Mouse (Mus musculus) MEL (cell line): ENCODE measurements around the gene Ryr1. TPM values are rescaled to one million over a fixed set of nuclear protein-coding genes. Genes with fewer than 3 reads are reported as not detected.

Experiments
- DNase-seq: peaks from one replicate; pipeline ENCODE4 v3.0.0; 2011; ENCODE audit warnings: low read depth, low spot score
- H3K27ac ChIP-seq: 2 replicates; pipeline ENCODE4 v1.5.1; 2012; ENCODE audit warnings: low read depth, mild to moderate bottlenecking, control low read depth, low read length, moderate library complexity; ENCODE audit not compliant: control insufficient read depth
- H3K27me3 ChIP-seq, 2 experiments: fragments of 150-350 bp in 1 of 2; sonication (generic) in 1 of 2; 2 replicates each; pipeline ENCODE4 v1.6.1; 2012; ENCODE audit warnings: low read length in 2 of 2, mild to moderate bottlenecking in 2 of 2, improper control_type of control experiment in 1 of 2, moderate library complexity in 1 of 2; ENCODE audit not compliant: insufficient read depth in 2 of 2, control insufficient read depth in 1 of 2
- H3K36me3 ChIP-seq, 2 experiments: 2 replicates each; pipeline ENCODE4 v1.6.1; 2012 to 2014; ENCODE audit warnings: low read length in 2 of 2, improper control_type of control experiment in 1 of 2, inconsistent platforms in 1 of 2, mild to moderate bottlenecking in 1 of 2; ENCODE audit not compliant: insufficient read depth in 2 of 2, control insufficient read depth in 1 of 2
- H3K4me1 ChIP-seq, 2 experiments: fragments of 150-350 bp in 1 of 2; sonication (generic) in 1 of 2; 2 replicates each; pipeline ENCODE4 v1.6.1; 2012; ENCODE audit warnings: low read length in 2 of 2, improper control_type of control experiment in 1 of 2, mild to moderate bottlenecking in 1 of 2; ENCODE audit not compliant: insufficient read depth in 2 of 2, control insufficient read depth in 1 of 2
- H3K4me3 ChIP-seq, 2 experiments: fragments of 150-350 bp in 1 of 2; sonication (generic) in 1 of 2; 2 replicates each; pipeline ENCODE4 v1.5.1; 2012; ENCODE audit warnings: low read depth in 2 of 2, low read length in 2 of 2, mild to moderate bottlenecking in 2 of 2, moderate library complexity in 2 of 2, control low read depth in 1 of 2, improper control_type of control experiment in 1 of 2; ENCODE audit not compliant: control insufficient read depth in 1 of 2, insufficient read depth in 1 of 2
- H3K79me2 ChIP-seq: 2 replicates; pipeline ENCODE4 v1.6.1; 2012; ENCODE audit warnings: mild to moderate bottlenecking, low read length, moderate library complexity; ENCODE audit not compliant: control insufficient read depth, poor library complexity, insufficient read depth
- H3K9ac ChIP-seq: 2 replicates; pipeline ENCODE4 v1.6.1; 2012; ENCODE audit warnings: low read depth, mild to moderate bottlenecking, control low read depth, low read length, moderate library complexity; ENCODE audit not compliant: control insufficient read depth, poor library complexity, severe bottlenecking
- H3K9me3 ChIP-seq: fragments of 150-350 bp; sonication (generic); replicated peaks from 2 replicates; pipeline ENCODE4 v1.6.1; 2012; ENCODE audit warnings: mild to moderate bottlenecking, low read length, improper control_type of control experiment, moderate library complexity; ENCODE audit not compliant: insufficient read depth
- BHLHE40 ChIP-seq: IDR thresholded peaks from 2 replicates; pipeline ENCODE4 v1.6.1; 2012; ENCODE audit warnings: low read depth, mild to moderate bottlenecking, inconsistent platforms, low read length, improper control_type of control experiment, borderline replicate concordance
- CHD1 ChIP-seq: IDR thresholded peaks from 2 replicates; pipeline ENCODE4 v1.6.1; 2012; ENCODE audit warnings: low read depth, mild to moderate bottlenecking, inconsistent platforms, low read length, improper control_type of control experiment
- CHD2 ChIP-seq: IDR thresholded peaks from 2 replicates; pipeline ENCODE4 v1.6.1; 2011; ENCODE audit warnings: low read length, improper control_type of control experiment
- CTCF ChIP-seq, 3 experiments: IDR thresholded peaks in 2 of 3; conservative IDR thresholded peaks in 1 of 3; 2 replicates each; pipeline ENCODE4 v1.5.1; 2011 to 2012; ENCODE audit warnings: low read length in 3 of 3, low read depth in 2 of 3, mild to moderate bottlenecking in 2 of 3, improper control_type of control experiment in 1 of 3, inconsistent platforms in 1 of 3, mixed read lengths in 1 of 3, moderate library complexity in 1 of 3; ENCODE audit not compliant: control insufficient read depth in 1 of 3, insufficient read depth in 1 of 3, poor library complexity in 1 of 3, severe bottlenecking in 1 of 3
- ELF1 ChIP-seq: IDR thresholded peaks from 2 replicates; pipeline ENCODE4 v1.6.1; 2014; ENCODE audit warnings: low read depth, mild to moderate bottlenecking, inconsistent platforms, low read length, improper control_type of control experiment, moderate library complexity
- HCFC1 ChIP-seq: IDR thresholded peaks from 2 replicates; pipeline ENCODE4 v1.6.1; 2012; ENCODE audit warnings: low read depth, mild to moderate bottlenecking, inconsistent platforms, low read length, improper control_type of control experiment, moderate library complexity
- MEF2A ChIP-seq: IDR thresholded peaks from 2 replicates; pipeline ENCODE4 v1.6.1; 2014; ENCODE audit warnings: low read depth, mild to moderate bottlenecking, inconsistent platforms, low read length, improper control_type of control experiment; ENCODE audit not compliant: poor library complexity, insufficient replicate concordance, severe bottlenecking; ENCODE audit errors: extremely low read depth
- MYC ChIP-seq: IDR thresholded peaks from 2 replicates; pipeline ENCODE4 v1.6.1; 2011; ENCODE audit warnings: low read depth, mild to moderate bottlenecking, low read length, improper control_type of control experiment, moderate library complexity
- NRF1 ChIP-seq: IDR thresholded peaks from 2 replicates; pipeline ENCODE4 v1.6.1; 2014; ENCODE audit warnings: low read depth, mild to moderate bottlenecking, inconsistent platforms, low read length, improper control_type of control experiment, moderate library complexity; ENCODE audit not compliant: poor library complexity, insufficient read depth, severe bottlenecking
- POLR2AphosphoS2 ChIP-seq: IDR thresholded peaks from 2 replicates; pipeline ENCODE4 v1.6.1; 2011; ENCODE audit warnings: low read length, improper control_type of control experiment
- RCOR1 ChIP-seq: IDR thresholded peaks from 2 replicates; pipeline ENCODE4 v1.6.1; 2012; ENCODE audit warnings: low read depth, mild to moderate bottlenecking, inconsistent platforms, low read length, improper control_type of control experiment
- SIN3A ChIP-seq: IDR thresholded peaks from 2 replicates; pipeline ENCODE4 v1.6.1; 2012; ENCODE audit warnings: low read length, improper control_type of control experiment, inconsistent platforms
- TCF12 ChIP-seq: IDR thresholded peaks from 2 replicates; pipeline ENCODE4 v1.6.1; 2014; ENCODE audit warnings: low read depth, mild to moderate bottlenecking, inconsistent platforms, low read length, improper control_type of control experiment, moderate library complexity
- UBTF ChIP-seq: IDR thresholded peaks from 2 replicates; pipeline ENCODE4 v1.6.1; 2012; ENCODE audit warnings: low read depth, mild to moderate bottlenecking, inconsistent platforms, low read length, improper control_type of control experiment, moderate library complexity, borderline replicate concordance; ENCODE audit not compliant: insufficient read depth
- USF2 ChIP-seq, 2 experiments: IDR thresholded peaks; 2 replicates each; pipeline ENCODE4 v1.6.1; 2011 to 2012; ENCODE audit warnings: improper control_type of control experiment in 2 of 2, low read length in 2 of 2, borderline replicate concordance in 1 of 2, inconsistent platforms in 1 of 2, low read depth in 1 of 2, mild to moderate bottlenecking in 1 of 2; ENCODE audit not compliant: insufficient read depth in 1 of 2
- polyA plus RNA-seq, 2 experiments: library from polyadenylated mRNA; stranded (reverse) in 1 of 2; unstranded in 1 of 2; fragments of >175 nt in 1 of 2; fragments of >200 nt in 1 of 2; gene quantifications; 2 replicates each; pipeline versions ENCODE4 v1.2.1 to v1.2.4; 2012; ENCODE audit warnings: low replicate concordance in 2 of 2, low read depth in 1 of 2; ENCODE audit not compliant: insufficient read length in 2 of 2, insufficient read depth in 1 of 2, missing spikeins in 1 of 2
- total RNA-seq: library from RNA; depleted of rRNA; stranded (reverse); fragments of 300-350 nt; gene quantifications from 2 replicates; pipeline ENCODE4 v1.2.3, GENCODE M21; 2012

The Ryr1 gene
- total and polyA plus RNA-seq, 3 experiments: 0.27 to 0.54 TPM; not detected in 1

DNA sequence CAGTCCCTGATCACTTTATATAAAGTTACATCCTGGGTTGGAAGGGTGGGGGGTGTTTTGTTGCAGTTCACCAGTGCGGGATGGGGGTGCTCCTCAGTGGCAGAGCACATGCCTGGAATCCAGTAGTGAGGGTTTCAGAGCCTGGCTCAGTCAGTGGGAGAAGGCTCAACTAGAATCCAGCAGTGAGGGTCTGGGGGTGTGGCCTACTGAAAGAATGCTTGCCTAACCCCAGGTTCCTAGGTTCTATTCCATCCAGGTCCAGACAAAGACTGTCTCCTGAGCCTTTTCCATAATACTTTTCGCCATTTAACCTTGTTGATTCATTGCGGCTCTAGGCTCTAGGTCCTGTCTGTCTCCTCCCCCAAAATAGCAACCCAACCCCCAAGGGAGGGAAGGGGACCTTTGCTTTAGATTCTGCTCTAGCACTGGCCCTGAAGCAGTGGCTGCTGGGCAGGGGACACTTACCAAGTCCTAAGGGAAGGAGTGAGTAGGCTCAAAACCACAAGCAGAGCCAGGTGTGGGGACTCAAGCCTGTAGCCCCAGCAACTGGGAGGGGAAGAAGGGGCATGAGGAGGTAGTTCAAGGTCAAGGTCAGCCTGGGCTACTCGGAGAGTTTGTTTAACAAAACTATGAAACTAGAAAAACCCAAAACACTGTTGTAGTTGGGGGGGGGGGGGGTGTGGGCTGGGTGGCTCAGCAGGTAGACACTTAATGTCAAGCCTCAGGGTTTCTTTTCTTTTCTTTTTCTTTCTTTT lies 158.1 kb downstream of the Ryr1 start:
- H3K79me2 ChIP-seq: peaks cover 4% of the 10 kb centered on the region
- no peaks in the 10 kb centered on the region for H3K27me3 ChIP-seq
- peaks cover 0 to 13% of the 10 kb centered on the region in 2 experiments; a peak in 3 of 4 replicates for H3K36me3 ChIP-seq
- no peak overlapping the region for H3K4me3 ChIP-seq
- H3K4me1 ChIP-seq: peaks cover 10 to 13% of the 10 kb centered on the region in 2 experiments; a peak in 3 of 4 replicates
- no peak for DNase-seq
- no peak for TF ChIP-seq USF2 (IDR thresholded peaks at IDR 0.05; ENCODE audit: borderline replicate concordance in 1 of 2, insufficient read depth in 1 of 2, low read depth in 1 of 2, low read length in 2 of 2)
- no peak for TF ChIP-seq ELF1
- no peak for TF ChIP-seq MYC
- H3K9me3 ChIP-seq: no peaks in the 10 kb centered on the region
- H3K27ac ChIP-seq: no peak overlapping the region
- H3K9ac ChIP-seq: no peak overlapping the region

- no peaks in the 10 kb centered on the region for H3K27me3 ChIP-seq
- no peak for DNase-seq
- H3K9ac ChIP-seq: no peak overlapping the region
- no peak for TF ChIP-seq BHLHE40
- peaks cover 0 to 10% of the 10 kb centered on the region in 2 experiments; a peak in 2 of 4 replicates for H3K36me3 ChIP-seq
- H3K27ac ChIP-seq: no peak overlapping the region
- H3K4me1 ChIP-seq: peaks cover 10 to 13% of the 10 kb centered on the region in 2 experiments; a peak in 3 of 4 replicates
- no peak overlapping the region for H3K4me3 ChIP-seq
- no peaks in the 10 kb centered on the region for H3K9me3 ChIP-seq
- peaks cover 11% of the 10 kb centered on the region for H3K79me2 ChIP-seq
Measured at GRCm38 (mm10) chr7:28966181-28966580, 158.8 kb downstream of the Ryr1 start.

- H3K4me1 ChIP-seq: peaks cover 12 to 17% of the 10 kb centered on the region in 2 experiments; a peak in 3 of 4 replicates
- no peak for DNase-seq
- no peaks in the 10 kb centered on the region for H3K27me3 ChIP-seq
- H3K4me3 ChIP-seq: no peak overlapping the region
- H3K27ac ChIP-seq: no peak overlapping the region
- no peak overlapping the region for H3K9ac ChIP-seq
- no peak for TF ChIP-seq BHLHE40
- no peak for TF ChIP-seq UBTF
- TF ChIP-seq CHD2: no peak
- no peak for TF ChIP-seq TCF12
- no peak for TF ChIP-seq MEF2A
- no peak for TF ChIP-seq CTCF (IDR thresholded peaks at IDR 0.05 in 2 of 3, conservative IDR thresholded peaks at IDR 0.05 in 1 of 3; ENCODE audit: control insufficient read depth in 1 of 3, insufficient read depth in 1 of 3, low read depth in 2 of 3, low read length in 3 of 3, poor library complexity in 1 of 3, severe bottlenecking in 1 of 3)
- no peak for TF ChIP-seq HCFC1
- TF ChIP-seq NRF1: no peak
- TF ChIP-seq CHD1: no peak
- no peak for TF ChIP-seq POLR2AphosphoS2
- no peak for TF ChIP-seq RCOR1
- TF ChIP-seq SIN3A: no peak
- H3K79me2 ChIP-seq: peaks cover 19% of the 10 kb centered on the region
- peaks cover 0 to 14% of the 10 kb centered on the region in 2 experiments; a peak in 2 of 4 replicates for H3K36me3 ChIP-seq
- no peaks in the 10 kb centered on the region for H3K9me3 ChIP-seq
Measured at GRCm38 (mm10) chr7:28965346-28965840, 159.6 kb downstream of the Ryr1 start.
